Mouse (Mus musculus): ENCODE measurements around the gene Rapgef2.
A peak's percentile ranks its signal among the peaks of the same experiment; 100 is the strongest.

Gene Rapgef2

GRCm38 (mm10) chr3:79028153-79028878 is 258.0 kb downstream of the Rapgef2 start:
- ATAC-seq (ENCODE audit: low TSS enrichment), result no peak

DNA sequence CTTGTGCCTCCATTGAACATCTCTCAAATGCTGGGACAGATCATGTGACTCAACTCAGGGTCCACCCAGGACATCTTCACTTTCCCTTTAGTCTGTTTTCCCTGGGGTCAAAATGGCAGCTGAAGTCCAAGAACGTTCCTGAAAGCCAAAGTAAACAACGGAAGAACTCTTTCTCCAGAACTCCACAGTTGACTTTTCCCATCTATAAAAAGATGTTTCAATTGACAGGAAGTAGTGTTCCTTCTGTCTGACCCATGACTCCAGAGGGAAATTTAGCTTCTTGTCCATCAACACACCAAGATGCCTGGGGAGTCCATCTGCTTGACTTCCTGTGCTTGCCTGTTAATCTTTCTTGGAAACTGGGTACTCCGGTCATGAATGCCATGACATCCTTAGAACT is 260.3 kb downstream of the Rapgef2 start:
- ATAC-seq (ENCODE audit: low TSS enrichment), result no peak

- peak; percentile 82 for ATAC-seq (ENCODE audit: low TSS enrichment)
These were observed 262.5 kb downstream of the Rapgef2 start for GRCm38 (mm10) chr3:79023735-79024328.

- no peak for ATAC-seq (ENCODE audit: low TSS enrichment)
These were observed 263.6 kb downstream of the Rapgef2 start for GRCm38 (mm10) chr3:79022690-79023089.

DNA sequence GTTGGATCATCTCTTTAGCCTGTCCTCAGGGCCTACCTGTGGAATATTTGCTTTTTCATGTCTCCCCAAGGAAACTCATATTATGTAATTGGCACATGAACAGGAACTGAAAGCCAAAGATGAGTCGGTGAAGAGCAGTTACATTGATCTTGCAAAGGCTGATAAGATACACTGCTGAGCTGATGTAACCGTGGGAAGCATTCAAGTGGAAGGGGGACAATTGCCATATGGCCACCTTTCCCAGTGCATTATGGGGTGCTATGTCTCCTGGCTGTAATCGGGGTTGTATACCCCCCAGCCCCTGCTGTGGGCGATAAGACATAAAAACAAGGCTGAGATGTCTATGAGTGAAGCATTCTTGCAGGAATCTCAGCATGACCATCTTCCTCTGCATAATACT is 268.9 kb downstream of the Rapgef2 start:
- ATAC-seq (ENCODE audit: low TSS enrichment), result no peak

- ATAC-seq (ENCODE audit: low TSS enrichment), result no peak
These were observed 269.5 kb downstream of the Rapgef2 start for GRCm38 (mm10) chr3:79016830-79017229.

DNA sequence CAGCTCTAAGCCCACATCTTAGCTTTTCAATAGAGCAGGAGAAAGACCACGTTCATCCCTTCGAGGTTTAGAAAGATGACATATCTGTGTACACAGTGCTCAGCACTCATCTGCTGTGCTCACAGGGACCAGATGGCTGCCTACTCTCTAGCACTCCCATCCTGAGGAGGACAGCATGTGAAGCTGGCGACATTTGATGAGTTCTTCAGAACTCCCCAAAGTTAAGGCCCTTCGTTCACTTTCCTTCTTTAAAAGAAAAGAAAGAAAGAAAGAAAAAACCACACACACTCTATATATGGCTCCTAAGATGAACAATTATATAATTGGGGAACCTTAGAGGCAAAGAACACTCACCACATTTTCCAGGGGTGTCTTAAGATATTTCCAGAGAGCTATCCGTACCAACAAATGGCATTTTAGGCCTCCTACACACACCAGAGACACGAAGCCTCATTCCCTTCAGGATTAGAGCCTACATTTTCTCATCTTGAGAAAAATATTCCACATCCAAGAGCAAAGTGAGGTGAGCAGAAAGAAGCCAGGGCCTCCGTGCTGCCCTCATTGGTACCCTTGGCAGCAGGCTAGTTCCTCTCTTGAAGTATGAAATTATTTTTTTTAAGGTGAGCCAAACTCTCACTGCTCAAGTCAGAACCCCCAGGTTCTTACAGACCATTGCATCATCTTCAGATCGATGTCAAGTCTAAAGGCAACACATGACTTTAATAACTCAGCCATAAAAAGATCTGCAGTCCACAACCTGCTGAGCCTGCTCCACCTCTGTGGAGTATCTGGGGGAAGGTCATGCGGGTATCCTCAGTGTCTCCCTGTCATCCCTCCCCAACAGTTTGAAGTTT is 270.5 kb downstream of the Rapgef2 start:
- ATAC-seq (ENCODE audit: low TSS enrichment), result peak; percentile 97
